Mouse (Mus musculus): ENCODE results near the gene Acap2. TPM values are rescaled to one million over a fixed set of nuclear protein-coding genes. Genes with fewer than 3 reads are reported as not detected.

Gene Acap2
- polyA plus RNA-seq, 1 experiment from 2014 or later, result 11.3 TPM

- Histone ChIP-seq H3K4me1 (no peaks in the 10 kb centered on the region), H3K27me3 (replicated peaks) (no peaks in the 10 kb centered on the region), H3K27ac (no peak overlapping the region), H3K36me3 (replicated peaks) (peaks cover 11% of the 10 kb centered on the region), H3K4me2 (no peak overlapping the region), H3K9me3 (peaks cover 11% of the 10 kb centered on the region; the same call in 1 of the 2 replicates), H3K4me3 (no peak overlapping the region), H3K9ac (no peak overlapping the region)
- no peak for ATAC-seq (replicated peaks)
- WGBS, result 65% methylated on average over 6 of the region's 6 CpGs
These were observed 40.6 kb downstream of the Acap2 start for GRCm38 (mm10) chr16:31160486-31160885.

DNA sequence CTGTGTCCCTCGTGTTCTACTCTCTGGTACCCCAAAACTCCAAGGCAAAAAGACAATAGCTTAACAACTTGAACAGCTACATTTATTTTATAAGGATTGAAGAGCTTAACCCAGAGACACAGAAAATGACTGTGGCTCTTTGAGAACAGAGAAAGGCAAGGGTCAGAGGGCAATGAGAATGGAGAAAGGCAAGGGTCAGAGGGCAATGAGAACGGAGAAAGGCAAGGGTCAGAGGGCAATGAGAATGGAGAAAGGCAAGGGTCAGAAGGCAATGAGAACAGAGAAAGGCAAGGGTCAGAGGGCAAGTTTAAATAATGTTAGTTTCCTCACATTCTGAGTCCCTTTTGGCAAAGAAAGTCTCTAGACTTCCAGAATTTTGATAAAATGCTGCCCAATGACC lies 41.6 kb downstream of the Acap2 start:
- H3K9me3 ChIP-seq, result peaks cover 11% of the 10 kb centered on the region; the same call in 1 of the 2 replicates
- H3K4me2 ChIP-seq, result no peak overlapping the region
- H3K27me3 ChIP-seq (replicated peaks), result no peaks in the 10 kb centered on the region
- H3K4me1 ChIP-seq, result no peaks in the 10 kb centered on the region
- no peak overlapping the region for H3K9ac ChIP-seq
- H3K27ac ChIP-seq, result no peak overlapping the region
- peaks cover 17% of the 10 kb centered on the region for H3K36me3 ChIP-seq (replicated peaks)
- 11% methylated on average over 2 of the region's 2 CpGs for WGBS
- ATAC-seq (replicated peaks), result no peak
- no peak overlapping the region for H3K4me3 ChIP-seq

- H3K9ac ChIP-seq, result no peak overlapping the region
- no peak overlapping the region for H3K27ac ChIP-seq
- ATAC-seq (replicated peaks), result no peak
These were observed 51.2 kb downstream of the Acap2 start for GRCm38 (mm10) chr16:31149841-31150240.

GRCm38 (mm10) chr16:31148891-31149290 lies 52.2 kb downstream of the Acap2 start:
- H3K36me3 ChIP-seq (replicated peaks), result 0 out of 2 replicates have a peak, but pooled peaks cover 2% of the 10 kb centered on the region
- no peaks in the 10 kb centered on the region for H3K9me3 ChIP-seq
- H3K4me3 ChIP-seq, result no peak overlapping the region
- WGBS, result 80% methylated on average over 6 of the region's 6 CpGs
- no peak overlapping the region for H3K27ac ChIP-seq
- no peak overlapping the region for H3K4me2 ChIP-seq
- H3K9ac ChIP-seq, result no peak overlapping the region
- no peak for ATAC-seq (replicated peaks)
- H3K4me1 ChIP-seq, result no peaks in the 10 kb centered on the region
- no peaks in the 10 kb centered on the region for H3K27me3 ChIP-seq (replicated peaks)

More at GRCm38 (mm10) chr16:31149841-31150240, 51.2 kb downstream of the Acap2 start:
- 90% methylated on average over 4 of the region's 4 CpGs for WGBS
- H3K27me3 ChIP-seq (replicated peaks), result no peaks in the 10 kb centered on the region
- no peaks in the 10 kb centered on the region for H3K9me3 ChIP-seq
- H3K4me2 ChIP-seq, result no peak overlapping the region
- peaks cover 6% of the 10 kb centered on the region; the same call in 1 of the 2 replicates for H3K36me3 ChIP-seq (replicated peaks)
- no peak overlapping the region for H3K4me3 ChIP-seq
- H3K4me1 ChIP-seq, result no peaks in the 10 kb centered on the region

GRCm38 (mm10) chr16:31147766-31148165 lies 53.3 kb downstream of the Acap2 start:
- Histone ChIP-seq H3K36me3 (replicated peaks) (no peaks in the 10 kb centered on the region), H3K4me1 (no peaks in the 10 kb centered on the region)

DNA sequence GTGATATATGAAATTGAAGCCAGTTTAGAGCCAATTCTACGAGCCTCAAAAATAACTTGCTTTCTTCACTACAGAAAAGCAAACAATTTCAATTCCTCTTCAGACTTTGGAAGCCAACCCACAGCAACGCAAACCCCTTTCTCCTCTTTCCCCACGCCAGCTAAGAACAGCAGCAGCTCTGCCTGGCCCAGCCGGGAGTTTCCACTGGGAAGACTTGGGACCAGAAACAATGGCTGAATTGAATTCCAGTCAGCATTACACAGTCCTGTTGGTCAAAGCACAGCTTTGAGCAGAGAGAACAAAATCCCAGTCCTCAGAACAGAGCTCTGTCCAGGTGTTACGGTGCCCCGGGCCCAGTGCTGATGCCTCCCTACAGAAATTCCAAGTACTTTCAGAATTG lies 59.1 kb downstream of the Acap2 start:
- H3K4me1 ChIP-seq, result no peaks in the 10 kb centered on the region
- no peak for ATAC-seq (replicated peaks)
- H3K27me3 ChIP-seq (replicated peaks), result no peaks in the 10 kb centered on the region
- H3K4me2 ChIP-seq, result no peak overlapping the region
- no peak overlapping the region for H3K27ac ChIP-seq
- no peak overlapping the region for H3K9ac ChIP-seq
- 0 out of 2 replicates have a peak, but pooled peaks cover 6% of the 10 kb centered on the region for H3K36me3 ChIP-seq (replicated peaks)
- no peak overlapping the region for H3K4me3 ChIP-seq
- WGBS, result 24% methylated on average over 6 of the region's 6 CpGs
- no peaks in the 10 kb centered on the region for H3K9me3 ChIP-seq

More at GRCm38 (mm10) chr16:31147766-31148165, 53.3 kb downstream of the Acap2 start:
- Histone ChIP-seq H3K4me3 (no peak overlapping the region), H3K27me3 (replicated peaks) (no peaks in the 10 kb centered on the region), H3K9me3 (no peaks in the 10 kb centered on the region), H3K4me2 (no peak overlapping the region), H3K9ac (no peak overlapping the region), H3K27ac (no peak overlapping the region)
- no peak for ATAC-seq (replicated peaks)
- WGBS, result 87% methylated on average over 6 of the region's 6 CpGs

GRCm38 (mm10) chr16:31136616-31137253 lies 64.3 kb downstream of the Acap2 start:
- Histone ChIP-seq H3K4me3 (no peak overlapping the region), H3K4me2 (no peak overlapping the region), H3K36me3 (replicated peaks) (0 out of 2 replicates have a peak, but pooled peaks cover 6% of the 10 kb centered on the region), H3K9ac (no peak overlapping the region), H3K9me3 (no peaks in the 10 kb centered on the region), H3K4me1 (no peaks in the 10 kb centered on the region), H3K27ac (peak overlapping the region; percentile 8; the same call in 1 of the 2 replicates), H3K27me3 (replicated peaks) (no peaks in the 10 kb centered on the region)
- ATAC-seq (replicated peaks), result no peak
- WGBS, result 63% methylated on average over 13 of the region's 13 CpGs

- no peaks in the 10 kb centered on the region for H3K27me3 ChIP-seq (replicated peaks)
- WGBS, result 56% methylated on average over 8 of the region's 8 CpGs
- H3K27ac ChIP-seq, result peak overlapping the region; percentile 6; the same call in 1 of the 2 replicates
- no peak overlapping the region for H3K9ac ChIP-seq
- H3K4me3 ChIP-seq, result no peak overlapping the region
- no peaks in the 10 kb centered on the region for H3K4me1 ChIP-seq
- ATAC-seq (replicated peaks), result no peak
- no peaks in the 10 kb centered on the region for H3K9me3 ChIP-seq
- H3K36me3 ChIP-seq (replicated peaks), result 0 out of 2 replicates have a peak, but pooled peaks cover 6% of the 10 kb centered on the region
- H3K4me2 ChIP-seq, result no peak overlapping the region
These were observed 65.5 kb downstream of the Acap2 start for GRCm38 (mm10) chr16:31135519-31135918.

DNA sequence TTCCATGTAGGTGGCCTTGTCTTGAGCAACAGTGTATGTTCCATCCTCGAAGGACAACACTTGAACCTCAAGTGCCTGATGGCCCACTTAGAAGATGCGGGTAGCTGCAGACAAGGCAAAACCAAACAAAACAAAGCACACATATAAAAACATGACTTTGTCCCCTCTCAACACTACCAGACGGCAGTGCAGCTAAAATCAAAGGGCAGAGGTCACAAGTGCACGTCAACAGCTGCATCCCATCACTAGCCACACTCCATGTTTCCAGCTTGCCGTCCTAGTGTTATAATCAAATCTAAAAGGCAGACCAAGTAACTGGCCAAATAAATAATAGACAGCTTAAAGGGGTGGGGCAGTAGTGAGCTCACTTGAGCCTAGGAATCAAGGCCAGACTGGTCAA lies 69.5 kb downstream of the Acap2 start:
- ATAC-seq (replicated peaks), result no peak
- H3K27ac ChIP-seq, result no peak overlapping the region
- H3K4me2 ChIP-seq, result no peak overlapping the region
- WGBS, result 80% methylated on average over 5 of the region's 5 CpGs
- no peaks in the 10 kb centered on the region for H3K9me3 ChIP-seq
- H3K4me3 ChIP-seq, result no peak overlapping the region
- no peaks in the 10 kb centered on the region for H3K4me1 ChIP-seq
- no peak overlapping the region for H3K9ac ChIP-seq
- no peaks in the 10 kb centered on the region for H3K27me3 ChIP-seq (replicated peaks)
- H3K36me3 ChIP-seq (replicated peaks), result 0 out of 2 replicates have a peak, but pooled peaks cover 3% of the 10 kb centered on the region

- Histone ChIP-seq H3K36me3 (replicated peaks) (0 out of 2 replicates have a peak, but pooled peaks cover 3% of the 10 kb centered on the region), H3K27ac (no peak overlapping the region), H3K9me3 (no peaks in the 10 kb centered on the region), H3K9ac (no peak overlapping the region), H3K4me1 (no peaks in the 10 kb centered on the region), H3K4me3 (no peak overlapping the region), H3K27me3 (replicated peaks) (no peaks in the 10 kb centered on the region), H3K4me2 (no peak overlapping the region)
- WGBS, result 90% methylated on average over 5 of the region's 5 CpGs
- no peak for ATAC-seq (replicated peaks)
These were observed 72.9 kb downstream of the Acap2 start for GRCm38 (mm10) chr16:31128116-31128515.

DNA sequence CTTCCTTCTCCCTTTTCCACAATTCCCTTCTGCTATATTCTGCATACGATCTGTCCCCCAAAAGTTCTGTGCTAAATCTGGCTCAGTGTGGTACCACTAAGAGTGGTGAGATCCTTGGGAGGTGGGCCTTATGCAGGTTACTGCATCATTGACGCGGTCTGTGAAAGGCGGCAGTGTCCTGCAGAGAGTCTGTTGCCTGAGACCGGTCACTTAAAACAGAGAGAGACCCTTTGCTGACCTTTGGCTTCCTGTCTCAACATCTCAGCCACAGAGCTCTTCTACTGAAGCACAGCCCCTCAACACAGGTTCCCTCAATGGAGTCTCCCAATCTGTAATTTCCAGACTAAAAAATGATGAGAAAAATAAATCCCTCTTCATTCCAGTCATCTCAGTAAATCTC lies 76.1 kb downstream of the Acap2 start:
- WGBS, result 77% methylated on average over 5 of the region's 5 CpGs

GRCm38 (mm10) chr16:31121612-31122011 lies 79.4 kb downstream of the Acap2 start:
- no peaks in the 10 kb centered on the region for H3K27me3 ChIP-seq (replicated peaks)
- no peak for ATAC-seq (replicated peaks)
- H3K4me2 ChIP-seq, result no peak overlapping the region
- no peaks in the 10 kb centered on the region for H3K9me3 ChIP-seq
- H3K36me3 ChIP-seq (replicated peaks), result 0 out of 2 replicates have a peak, but pooled peaks cover 2% of the 10 kb centered on the region
- 98% methylated on average over 6 of the region's 6 CpGs for WGBS
- no peak overlapping the region for H3K27ac ChIP-seq
- no peak overlapping the region for H3K4me3 ChIP-seq
- no peaks in the 10 kb centered on the region for H3K4me1 ChIP-seq
- no peak overlapping the region for H3K9ac ChIP-seq

More for the DNA sequence above, 76.1 kb downstream of the Acap2 start:
- no peak overlapping the region for H3K4me3 ChIP-seq
- no peak for ATAC-seq (replicated peaks)
- H3K27ac ChIP-seq, result no peak overlapping the region
- H3K9ac ChIP-seq, result no peak overlapping the region
- 0 out of 2 replicates have a peak, but pooled peaks cover 5% of the 10 kb centered on the region for H3K36me3 ChIP-seq (replicated peaks)
- no peaks in the 10 kb centered on the region for H3K4me1 ChIP-seq
- H3K27me3 ChIP-seq (replicated peaks), result no peaks in the 10 kb centered on the region
- H3K9me3 ChIP-seq, result no peaks in the 10 kb centered on the region
- H3K4me2 ChIP-seq, result no peak overlapping the region

DNA sequence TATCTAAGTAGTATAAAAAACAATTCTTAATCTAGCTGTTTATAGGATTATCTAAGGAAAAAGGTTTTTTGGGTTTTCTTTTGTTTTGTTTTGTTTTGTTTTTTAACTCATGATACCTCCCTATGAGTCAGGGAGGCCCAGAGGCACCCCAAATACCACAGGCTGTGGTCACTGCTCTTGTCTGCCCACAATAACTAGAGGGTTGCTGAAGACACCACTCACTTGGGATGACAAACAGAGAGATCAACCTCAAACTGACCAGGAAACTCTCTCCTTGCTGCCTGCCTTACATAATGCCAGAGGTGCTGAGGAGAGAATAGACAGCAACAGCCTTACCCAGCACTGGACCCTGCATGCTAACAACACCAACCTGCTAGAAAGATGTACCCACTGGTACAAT lies 87.4 kb downstream of the Acap2 start:
- H3K27me3 ChIP-seq (replicated peaks), result no peaks in the 10 kb centered on the region
- H3K4me1 ChIP-seq, result no peaks in the 10 kb centered on the region
- peaks cover 21% of the 10 kb centered on the region for H3K36me3 ChIP-seq (replicated peaks)
- H3K9me3 ChIP-seq, result no peaks in the 10 kb centered on the region
- H3K9ac ChIP-seq, result no peak overlapping the region
- no peak overlapping the region for H3K4me2 ChIP-seq
- H3K4me3 ChIP-seq, result no peak overlapping the region
- no peak for ATAC-seq (replicated peaks)
- H3K27ac ChIP-seq, result no peak overlapping the region

All from midbrain, embryonic 15.5 days (tissue).